Mouse (Mus musculus) myocyte (in vitro differentiated cells): ENCODE results near the gene Mau2.
"Not testable (repeated sequence)": the region's sequence is repeated elsewhere in the genome, so short reads cannot be mapped to it uniquely, and the experiment has no call there.

ENCODE experiments used
- SRF ChIP-seq: IDR thresholded peaks from one replicate; pipeline ENCODE4 v1.6.1; 2011; ENCODE audit warnings: low read depth; ENCODE audit not compliant: control insufficient read depth, insufficient read length
- TCF12 ChIP-seq: IDR thresholded peaks from one replicate; pipeline ENCODE4 v1.6.1; 2011; ENCODE audit warnings: mild to moderate bottlenecking, control low read depth; ENCODE audit not compliant: poor library complexity, insufficient read depth, severe bottlenecking
- USF1 ChIP-seq: IDR thresholded peaks from one replicate; pipeline ENCODE4 v1.6.1; 2011; ENCODE audit warnings: low read depth, mild to moderate bottlenecking, control low read depth, moderate library complexity

- TF ChIP-seq SRF, USF1, TCF12: not testable (repeated sequence)
These were observed 53.6 kb downstream of the Mau2 start for GRCm38 (mm10) chr8:69988936-69989335.
